Mouse (Mus musculus) spleen, postnatal 14 days (tissue): ENCODE measurements around the gene Rnaseh2c.

Experiments
- DNase-seq, 2 experiments: peaks; one replicate each; pipeline ENCODE4 v3.0.0; 2021 to 2022; ENCODE audit warnings: low spot score in 2 of 2

The Rnaseh2c gene

DNA sequence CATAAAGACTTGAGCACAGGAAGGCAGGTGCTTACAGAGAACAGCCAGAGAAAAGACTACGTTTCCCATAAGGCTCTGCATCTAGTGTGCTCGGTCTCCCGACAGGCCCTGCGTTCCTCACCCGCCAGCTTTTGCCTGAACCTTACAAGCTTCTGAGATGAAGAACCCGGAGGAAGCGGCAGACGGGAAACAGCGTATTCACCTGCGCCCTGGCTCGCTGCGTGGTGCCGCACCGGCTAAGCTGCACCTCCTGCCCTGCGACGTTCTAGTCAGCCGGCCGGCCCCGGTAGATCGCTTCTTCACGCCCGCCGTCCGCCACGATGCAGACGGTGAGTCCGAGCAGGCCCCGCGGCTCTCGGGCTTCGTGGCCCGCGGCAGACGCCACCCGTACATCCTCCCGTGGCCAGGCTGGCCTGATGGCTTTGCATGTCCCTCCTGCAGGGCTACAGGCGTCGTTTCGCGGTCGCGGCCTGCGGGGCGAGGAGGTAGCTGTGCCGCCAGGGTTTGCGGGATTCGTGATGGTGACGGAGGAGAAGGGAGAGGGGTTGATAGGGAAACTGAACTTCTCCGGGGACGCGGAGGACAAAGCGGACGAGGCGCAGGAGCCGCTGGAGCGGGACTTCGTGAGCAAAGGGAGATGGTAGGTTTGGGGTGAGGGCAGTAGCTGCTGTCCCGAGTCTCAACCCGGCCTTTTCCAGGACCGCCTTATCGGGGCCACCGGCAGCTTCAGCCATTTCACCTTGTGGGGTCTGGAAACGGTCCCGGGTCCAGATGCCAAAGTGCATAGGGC lies at the start of gene Rnaseh2c:
Gene Rnaseh2c, plus strand, starts transcription at position 122 of the 790 bp plus-strand sequence.
- peak; percentile 56 to 66 for DNase-seq

DNA sequence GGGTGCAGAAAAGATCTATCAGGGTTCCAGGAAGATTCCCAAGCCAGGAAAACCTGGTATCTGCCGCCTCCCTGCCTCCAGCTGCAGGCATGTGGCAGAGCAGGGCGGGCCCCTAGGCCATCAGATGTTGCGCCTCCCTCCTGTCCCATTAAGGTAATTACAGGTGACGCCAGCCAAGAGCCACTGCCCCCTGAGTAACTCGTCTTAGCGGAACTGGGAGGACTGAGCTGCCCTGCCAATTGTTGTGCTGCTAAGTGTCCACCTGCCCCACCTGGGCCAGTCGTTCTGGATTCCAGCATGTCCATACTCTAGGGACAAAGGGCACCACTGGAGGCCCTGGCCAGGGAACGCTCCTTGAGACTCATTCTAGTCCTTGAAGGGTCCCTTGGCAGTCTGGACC lies 47.9 kb upstream of the Rnaseh2c start:
- no peak for DNase-seq

- DNase-seq = no peak
Measured at GRCm38 (mm10) chr19:5554212-5554611, 47.5 kb upstream of the Rnaseh2c start.

- DNase-seq = no peak
Measured at GRCm38 (mm10) chr19:5558169-5558568, 43.5 kb upstream of the Rnaseh2c start.

DNA sequence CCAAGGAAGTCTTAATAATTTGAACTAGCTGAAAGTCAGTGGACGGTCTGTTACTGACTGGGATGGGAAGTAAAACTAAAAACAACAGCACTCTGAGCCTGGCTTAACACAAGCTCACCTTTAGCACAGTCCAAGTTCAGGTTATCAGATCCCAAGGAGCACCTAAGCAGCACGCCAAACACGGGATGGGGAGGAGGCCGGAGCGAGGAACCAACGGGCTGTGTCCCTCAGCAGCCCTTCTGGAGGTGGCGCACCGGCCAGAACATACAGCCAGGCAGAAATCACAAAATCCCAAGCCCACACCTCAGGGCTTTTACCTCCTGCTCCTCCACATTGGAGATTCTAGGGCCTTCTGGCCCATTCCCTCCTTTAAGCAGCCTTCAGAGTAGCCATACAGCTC lies 42.9 kb upstream of the Rnaseh2c start:
- DNase-seq = no peak

- DNase-seq = no peak
Measured at GRCm38 (mm10) chr19:5559229-5559628, 42.4 kb upstream of the Rnaseh2c start.

- no peak for DNase-seq
Measured at GRCm38 (mm10) chr19:5559631-5560456, 41.8 kb upstream of the Rnaseh2c start.

DNA sequence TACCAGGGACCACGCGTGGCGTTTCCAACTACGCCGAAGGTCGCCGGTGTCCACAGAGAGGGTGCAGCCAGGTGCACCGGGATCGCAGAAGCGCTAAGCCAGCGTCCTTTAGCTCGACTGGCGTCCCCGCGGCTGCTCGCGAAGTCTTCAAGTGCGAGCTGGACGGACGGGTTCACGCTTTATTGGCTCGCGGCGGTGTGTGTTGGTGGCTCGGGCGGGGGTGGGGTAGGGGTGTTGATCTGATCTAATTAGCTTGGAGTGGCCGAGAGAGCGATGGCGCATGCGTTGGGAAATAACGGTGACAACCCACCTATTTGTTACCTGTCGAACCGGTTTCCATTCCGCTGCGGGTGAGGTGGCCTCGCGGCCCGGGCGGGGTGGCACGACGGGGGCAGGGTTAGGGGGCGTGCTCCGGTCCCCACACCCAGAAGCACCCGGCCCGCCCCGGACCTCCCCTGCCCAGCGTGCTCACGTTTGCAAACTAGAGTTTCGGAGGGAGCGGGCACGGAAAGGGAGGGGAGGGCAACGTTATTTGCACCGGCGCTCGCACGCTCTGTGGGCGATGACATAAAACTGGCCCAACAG lies 41.1 kb upstream of the Rnaseh2c start, which contains the start of gene Ovol1:
Gene Ovol1, minus strand, starts transcription at position 190 of the 585 bp plus-strand sequence.
- no peak for DNase-seq

DNA sequence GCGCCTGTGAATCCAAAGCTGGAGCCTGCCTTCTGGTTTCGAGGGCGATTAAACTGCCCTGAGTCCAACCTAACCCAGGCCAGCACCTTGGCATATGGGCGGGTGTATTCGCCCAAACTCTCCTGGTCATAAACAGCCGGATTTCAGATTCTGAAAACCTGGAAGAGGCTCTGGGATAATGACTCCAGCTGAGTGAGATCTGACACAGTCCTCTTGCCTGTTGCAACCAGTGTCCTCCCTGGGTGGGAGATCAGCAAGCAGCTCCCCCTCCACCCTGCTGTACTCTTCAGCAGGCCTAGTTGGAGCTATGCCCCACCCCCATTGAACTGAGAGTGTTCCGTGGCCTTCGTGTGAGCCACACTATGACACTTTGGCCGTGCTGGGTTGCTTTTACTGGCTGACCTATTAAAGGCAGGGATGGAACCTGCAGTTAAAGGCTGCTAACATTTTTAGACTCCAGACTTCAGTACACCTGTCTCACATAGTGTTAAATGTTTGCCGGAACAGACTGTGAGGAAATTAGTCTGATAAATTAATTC lies 40.4 kb upstream of the Rnaseh2c start:
- DNase-seq = no peak

DNA sequence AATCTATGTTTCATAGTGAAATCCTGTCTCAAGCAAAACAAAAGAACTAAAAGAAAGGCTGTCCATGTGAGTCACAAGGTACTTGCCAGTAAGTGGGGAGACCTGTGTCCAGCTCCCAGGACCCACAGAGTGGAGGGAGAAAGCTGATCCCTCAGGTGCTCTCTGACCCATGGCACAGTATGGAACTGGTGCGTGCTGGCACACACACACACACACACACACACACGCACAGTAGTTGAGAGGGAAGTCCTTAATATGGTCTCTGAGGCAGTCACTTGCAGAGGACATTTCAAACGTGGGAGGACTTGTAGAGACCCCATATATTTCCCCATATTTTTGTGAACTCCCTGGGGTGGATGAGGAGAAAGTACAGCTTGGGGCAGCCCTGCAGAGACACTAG lies 39.8 kb upstream of the Rnaseh2c start:
- no peak for DNase-seq

GRCm38 (mm10) chr19:5562776-5563175 lies 38.9 kb upstream of the Rnaseh2c start:
- no peak for DNase-seq

GRCm38 (mm10) chr19:5566316-5566715 lies 35.4 kb upstream of the Rnaseh2c start:
- DNase-seq = no peak

GRCm38 (mm10) chr19:5567180-5567533 lies 34.5 kb upstream of the Rnaseh2c start:
- no peak for DNase-seq

DNA sequence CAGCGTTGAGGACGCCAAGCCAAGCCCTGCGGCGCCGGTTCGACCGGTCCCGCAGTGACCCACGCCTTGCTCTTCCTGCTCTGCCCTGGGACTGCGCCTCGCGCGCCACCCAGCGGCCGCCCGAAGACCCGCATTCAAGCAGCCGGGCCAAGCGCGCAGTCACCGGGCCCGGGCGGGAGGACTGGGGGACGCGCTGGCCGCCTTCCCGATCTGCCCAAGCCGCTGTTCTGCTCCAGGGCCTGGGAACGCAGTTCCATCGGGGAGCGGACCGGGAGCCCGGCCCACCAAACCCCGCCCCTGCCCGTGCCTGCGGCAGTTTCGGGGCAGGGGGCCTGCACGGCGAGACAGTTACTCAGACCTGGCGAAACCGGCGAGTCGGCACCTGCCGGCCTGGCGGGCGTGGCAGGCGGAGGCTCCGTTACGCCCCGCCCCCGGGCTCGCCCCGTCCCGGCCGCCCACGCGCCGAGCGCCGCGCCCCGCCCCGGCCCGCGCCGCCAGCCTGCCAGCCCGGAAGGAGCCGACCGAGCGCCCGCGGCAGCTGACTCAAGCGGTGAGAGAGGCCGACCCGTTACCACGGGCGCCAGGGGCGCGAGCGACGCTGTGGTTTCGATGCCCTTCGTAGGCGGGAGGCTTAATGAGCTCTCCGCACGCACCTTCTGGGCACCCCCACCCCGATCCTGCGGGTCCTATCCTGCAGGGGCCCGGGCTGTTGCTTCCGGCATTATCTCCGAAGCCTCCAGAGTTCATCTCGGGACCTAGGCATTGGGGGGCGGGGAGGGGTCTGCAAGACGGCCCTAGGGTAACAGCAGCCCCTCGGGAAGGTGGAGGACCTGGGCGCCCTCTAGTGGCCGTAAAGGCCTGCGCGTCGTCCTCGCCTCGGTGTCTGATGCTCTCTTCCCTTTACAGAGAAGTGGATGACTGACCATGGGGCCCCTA lies 33.9 kb upstream of the Rnaseh2c start, which contains the start of gene Ap5b1:
Gene Ap5b1, plus strand, starts transcription at position 492 of the 936 bp plus-strand sequence.
- DNase-seq = peak; percentile 82 to 86

GRCm38 (mm10) chr19:5568470-5569140 lies 33.1 kb upstream of the Rnaseh2c start:
- peak; percentile 70 to 81 for DNase-seq

- no peak for DNase-seq
Measured at GRCm38 (mm10) chr19:5569521-5569920, 32.2 kb upstream of the Rnaseh2c start.

DNA sequence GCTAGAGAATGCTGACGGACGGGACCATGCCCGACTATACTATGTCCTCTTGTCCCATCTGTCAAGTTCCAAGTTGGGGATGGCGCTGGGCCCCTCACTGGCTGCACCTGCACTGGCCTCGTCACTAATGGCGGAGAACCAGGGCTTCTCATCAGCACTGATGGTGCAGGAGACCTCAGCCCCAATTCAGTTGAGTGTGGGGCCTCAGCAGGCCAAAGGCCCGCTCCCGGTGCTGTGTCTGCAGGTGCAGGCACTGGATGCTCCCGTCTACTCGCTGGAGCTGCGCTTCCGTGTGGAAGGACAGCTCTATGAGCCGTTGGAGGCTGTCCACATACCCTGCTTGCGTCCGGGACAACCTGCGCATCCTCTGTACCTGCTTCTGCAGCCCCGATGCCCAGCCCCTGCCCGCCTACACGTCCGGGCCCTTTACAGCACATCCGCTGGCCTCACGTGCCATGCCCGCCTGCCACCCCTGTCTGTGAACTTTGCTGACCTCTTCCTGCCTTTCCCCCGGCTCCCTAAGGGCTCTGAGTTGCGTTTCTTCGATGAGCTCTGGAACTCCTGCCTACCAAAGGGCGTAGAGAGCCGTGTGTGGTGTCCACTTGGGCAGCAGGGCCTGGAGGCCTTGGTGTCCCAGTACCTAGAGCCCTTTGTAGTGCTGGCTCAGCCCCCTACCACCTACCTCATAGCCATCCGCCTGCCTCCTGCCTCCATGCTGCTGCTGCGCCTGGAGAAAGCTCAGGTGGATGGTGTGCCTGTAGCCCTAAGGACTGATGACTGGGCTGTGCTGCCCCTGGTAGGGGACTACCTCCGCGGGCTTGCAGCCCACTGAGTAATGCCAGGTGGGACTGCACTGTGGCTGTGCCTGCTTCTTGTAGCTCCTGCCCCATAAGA lies 31.1 kb upstream of the Rnaseh2c start:
- DNase-seq = no peak

DNA sequence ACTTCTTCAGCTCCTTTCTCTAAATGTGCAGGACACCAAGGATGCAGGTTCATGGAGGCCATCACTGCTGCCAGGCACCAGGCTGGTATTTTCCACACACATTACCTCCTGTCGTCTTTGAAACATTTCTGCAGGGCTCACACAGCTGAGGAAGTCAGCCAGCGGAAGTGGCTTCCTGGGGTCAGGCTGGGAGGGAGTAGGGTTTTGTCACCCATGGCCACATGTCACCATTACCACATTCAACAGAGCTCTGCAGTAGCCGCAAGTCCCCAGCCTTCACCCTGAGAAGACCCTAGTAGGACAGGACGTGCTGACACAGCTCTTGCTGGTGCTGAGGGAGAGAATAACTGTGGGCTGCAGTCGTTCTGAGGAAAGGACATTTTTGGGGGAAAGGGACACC lies 29.8 kb upstream of the Rnaseh2c start:
- no peak for DNase-seq

- DNase-seq = no peak
Measured at GRCm38 (mm10) chr19:5572331-5573125, 29.1 kb upstream of the Rnaseh2c start.
